ENCODE assay signal across 8 mouse cellular contexts in genomic region chr4:150808471-150808847, GRCm38 (mm10). TPM values are rescaled to one million over a fixed set of nuclear protein-coding genes. Genes with fewer than 3 reads are reported as not detected.
DNase-seq lines count a peak whose midpoint lies in the region; ATAC-seq and TF ChIP-seq lines count a peak whose summit lies in the region.

No protein-coding gene starts in this region.

- H3K27me3 ChIP-seq in heart, embryonic 10.5 days (ENCODE audit: insufficient read depth, poor library complexity, severe bottlenecking), result no peaks in the 10 kb centered on the region
- no peaks in the 10 kb centered on the region for H3K27me3 ChIP-seq in liver, embryonic 14.5 days (ENCODE audit: control insufficient read depth, insufficient read depth, low read length)
- no peaks in the 10 kb centered on the region for H3K27me3 ChIP-seq in hindbrain, embryonic 12.5 days
- H3K27me3 ChIP-seq in midbrain, embryonic 11.5 days (ENCODE audit: control insufficient read depth, insufficient read depth, low read length), result no peaks in the 10 kb centered on the region

- intact Hi-C loops in heart, postnatal 14 days (cut with DNase I), result no loop called here

- peak; percentile 68; the same call in 1 of the 2 replicates for ATAC-seq in liver, embryonic 14.5 days (ENCODE audit: insufficient read depth)
- no peak for ATAC-seq in hindbrain, embryonic 12.5 days (ENCODE audit: low FRiP score)
- ATAC-seq in midbrain, embryonic 11.5 days (ENCODE audit: low FRiP score), result no peak

- H3K27ac ChIP-seq in heart, embryonic 10.5 days, result peak overlapping the region; percentile 83
- H3K27ac ChIP-seq in liver, embryonic 14.5 days, result no peak overlapping the region
- H3K27ac ChIP-seq in hindbrain, embryonic 12.5 days, result no peak overlapping the region
- no peak overlapping the region for H3K27ac ChIP-seq in midbrain, embryonic 11.5 days (ENCODE audit: low read depth, low read length)

- H3K4me3 ChIP-seq in heart, embryonic 10.5 days, result no peak overlapping the region
- no peak overlapping the region for H3K4me3 ChIP-seq in liver, embryonic 14.5 days (ENCODE audit: insufficient read depth in 1 of 2, low read depth in 2 of 2, low read length in 2 of 2)
- H3K4me3 ChIP-seq in hindbrain, embryonic 12.5 days, result no peak overlapping the region
- H3K4me3 ChIP-seq in midbrain, embryonic 11.5 days (ENCODE audit: low read depth, low read length), result no peak overlapping the region

- H3K9ac ChIP-seq in liver, embryonic 14.5 days (replicated peaks), result no peak overlapping the region
- H3K9ac ChIP-seq in hindbrain, embryonic 12.5 days, result no peak overlapping the region
- no peak overlapping the region for H3K9ac ChIP-seq in midbrain, embryonic 11.5 days (ENCODE audit: low read length)

- TF ChIP-seq EP300 in liver, embryonic 14.5 days (IDR thresholded peaks at IDR 0.05; ENCODE audit: low read depth), result no peak

- no peaks in the 10 kb centered on the region for H3K9me3 ChIP-seq in heart, embryonic 10.5 days
- H3K9me3 ChIP-seq in liver, embryonic 14.5 days (ENCODE audit: control insufficient read depth, low read length), result no peaks in the 10 kb centered on the region
- no peaks in the 10 kb centered on the region for H3K9me3 ChIP-seq in hindbrain, embryonic 12.5 days (replicated peaks)
- H3K9me3 ChIP-seq in midbrain, embryonic 11.5 days (ENCODE audit: control insufficient read depth, low read length), result no peaks in the 10 kb centered on the region

- peak; percentile 60 for DNase-seq in heart, adult 8-10 months (ENCODE audit: low spot score)
- DNase-seq in heart, postnatal 14 days, result no peak
- DNase-seq in CD4-positive helper T cell, adult 2 months (ENCODE audit: low read depth, low spot score), result peak; percentile 80
- DNase-seq in heart, embryonic 10.5 days (ENCODE audit: low spot score), result no peak
- peak in 2 of 3 experiments; percentile 28 to 45 for DNase-seq in liver, embryonic 14.5 days (ENCODE audit: low read depth in 3 of 3, low spot score in 3 of 3)
- DNase-seq in gastrocnemius, adult 8-10 months (ENCODE audit: low spot score in 2 of 2), result no peak
- DNase-seq in midbrain, embryonic 11.5 days (ENCODE audit: low spot score, missing footprints), result no peak

- H3K36me3 ChIP-seq in heart, embryonic 10.5 days, result no peaks in the 10 kb centered on the region; the same call in 1 of the 2 replicates
- no peaks in the 10 kb centered on the region for H3K36me3 ChIP-seq in liver, embryonic 14.5 days (replicated peaks; ENCODE audit: control insufficient read depth, insufficient read depth, low read depth)
- H3K36me3 ChIP-seq in hindbrain, embryonic 12.5 days, result no peaks in the 10 kb centered on the region
- H3K36me3 ChIP-seq in midbrain, embryonic 11.5 days (ENCODE audit: control insufficient read depth, insufficient read depth, low read length), result no peaks in the 10 kb centered on the region

- no peak overlapping the region for H3K4me2 ChIP-seq in liver, embryonic 14.5 days (ENCODE audit: low read depth)
- no peak overlapping the region for H3K4me2 ChIP-seq in hindbrain, embryonic 12.5 days (replicated peaks)
- H3K4me2 ChIP-seq in midbrain, embryonic 11.5 days, result no peak overlapping the region

- H3K4me1 ChIP-seq in heart, embryonic 10.5 days, result peaks cover 50% of the 10 kb centered on the region
- H3K4me1 ChIP-seq in liver, embryonic 14.5 days (replicated peaks; ENCODE audit: control insufficient read depth in 2 of 2, insufficient read depth in 2 of 2, low read length in 1 of 2), result peaks cover 0 to 17% of the 10 kb centered on the region in 2 experiments; a peak in 2 of 4 replicates
- H3K4me1 ChIP-seq in hindbrain, embryonic 12.5 days, result peaks cover 11% of the 10 kb centered on the region; the same call in 1 of the 2 replicates
- no peaks in the 10 kb centered on the region for H3K4me1 ChIP-seq in midbrain, embryonic 11.5 days (ENCODE audit: control insufficient read depth, insufficient read depth, low read length)

- 38% methylated on average over 12 of the region's 12 CpGs for WGBS in heart, embryonic 10.5 days
- WGBS in liver, embryonic 14.5 days (ENCODE audit: insufficient replicate concordance), result 17% methylated on average over 12 of the region's 12 CpGs
- WGBS in hindbrain, embryonic 12.5 days, result 83% methylated on average over 12 of the region's 12 CpGs
- WGBS in midbrain, embryonic 11.5 days, result 86% methylated on average over 12 of the region's 12 CpGs

- TF ChIP-seq CTCF in liver, embryonic 14.5 days (IDR thresholded peaks at IDR 0.05; ENCODE audit: low read depth), result no peak

RNA-seq across cellular contexts. Expression of gene Errfi1, which starts 45.3 kb away (rescaled TPM):
- 10 to 100 TPM in 2 of 4 experiments, 1 to 10 TPM in 2; 8.5 to 23.4 (median 11.4) TPM for total RNA-seq in heart, adult 8-10 months (2022)
- total RNA-seq in heart, postnatal 14 days (2021), result 10 to 100 TPM; 38.4 to 44.5 TPM
- 15.3 and 25.7 TPM in 2 replicates for polyA plus RNA-seq in heart, embryonic 10.5 days (2016; fragmentation: Nextera tagmentation; extraction: Ambion mirVana)
- polyA plus RNA-seq in liver, embryonic 14.5 days (2012; rRNA removed), result 11.3 and 12.6 TPM in 2 replicates
- 23.1 and 26.1 TPM in 2 replicates for polyA plus RNA-seq in liver, embryonic 14.5 days (2014; fragmentation: Nextera tagmentation; extraction: Ambion mirVana)
- 10 to 100 TPM; 12.1 to 28.7 (median 15.0) TPM for total RNA-seq in gastrocnemius, adult 8-10 months (2022)
- 29.9 and 31.2 TPM in 2 replicates for polyA plus RNA-seq in hindbrain, embryonic 12.5 days (2016; fragmentation: Nextera tagmentation; extraction: Ambion mirVana)
- 29.5 and 29.7 TPM in 2 replicates for polyA plus RNA-seq in midbrain, embryonic 11.5 days (2014; fragmentation: Nextera tagmentation; extraction: Ambion mirVana)

Comparison
In these comparisons a context has a peak if more than half of its experiments do, and no peak if none do; other contexts are left out.
1. DNase-seq: peak in heart, adult 8-10 months (single experiment), CD4-positive helper T cell, adult 2 months (single experiment) and liver, embryonic 14.5 days (2 of 3); none in heart, postnatal 14 days (0 of 2), heart, embryonic 10.5 days (single experiment), gastrocnemius, adult 8-10 months (0 of 2) and midbrain, embryonic 11.5 days (single experiment).